Mouse (Mus musculus): ENCODE data around the gene Sparcl1.

Sparcl1 gene

GRCm38 (mm10) chr5:104113491-104114172, at the start of gene Sparcl1:
Gene Sparcl1 (minus strand): TSS chr5:104113733.
- DNase-seq: peak; percentile 67

- peak; percentile 74 for DNase-seq
These were observed 47.9 kb upstream of the Sparcl1 start for GRCm38 (mm10) chr5:104161390-104161789.

- DNase-seq: no peak
These were observed 47.0 kb upstream of the Sparcl1 start for GRCm38 (mm10) chr5:104160581-104160980.

- DNase-seq: peak; percentile 19
These were observed 45.0 kb upstream of the Sparcl1 start for GRCm38 (mm10) chr5:104158332-104159052.

- DNase-seq: no peak
These were observed 44.2 kb upstream of the Sparcl1 start for GRCm38 (mm10) chr5:104157701-104158100.

GRCm38 (mm10) chr5:104150196-104150595, 36.7 kb upstream of the Sparcl1 start:
- no peak for DNase-seq

- DNase-seq: peak; percentile 30
These were observed 35.8 kb upstream of the Sparcl1 start for GRCm38 (mm10) chr5:104149349-104149748.

- no peak for DNase-seq
These were observed 30.5 kb upstream of the Sparcl1 start for GRCm38 (mm10) chr5:104144057-104144456.

- DNase-seq: no peak
These were observed 27.5 kb upstream of the Sparcl1 start for GRCm38 (mm10) chr5:104141067-104141466.

GRCm38 (mm10) chr5:104137920-104138541, 24.5 kb upstream of the Sparcl1 start:
- DNase-seq: no peak

- no peak for DNase-seq
These were observed 20.2 kb upstream of the Sparcl1 start for GRCm38 (mm10) chr5:104133752-104134151.

- peak; percentile 76 for DNase-seq
These were observed 18.0 kb upstream of the Sparcl1 start for GRCm38 (mm10) chr5:104131544-104131943.

- no peak for DNase-seq
These were observed 17.4 kb upstream of the Sparcl1 start for GRCm38 (mm10) chr5:104130891-104131290.

- DNase-seq: peak; percentile 54
These were observed 14.9 kb upstream of the Sparcl1 start for GRCm38 (mm10) chr5:104128281-104129031.

- DNase-seq: no peak
These were observed 13.8 kb upstream of the Sparcl1 start for GRCm38 (mm10) chr5:104127351-104127750.

- no peak for DNase-seq
These were observed 13.2 kb upstream of the Sparcl1 start for GRCm38 (mm10) chr5:104126561-104127320.

GRCm38 (mm10) chr5:104124016-104124658, 10.6 kb upstream of the Sparcl1 start:
- peak; percentile 42 for DNase-seq

GRCm38 (mm10) chr5:104115890-104116289, 2.4 kb upstream of the Sparcl1 start:
- DNase-seq: peak; percentile 86

GRCm38 (mm10) chr5:104115118-104115517, 1.6 kb upstream of the Sparcl1 start:
- peak; percentile 91 for DNase-seq

GRCm38 (mm10) chr5:104112511-104112910, 1.0 kb downstream of the Sparcl1 start:
- no peak for DNase-seq

- DNase-seq: peak; percentile 68
These were observed 1.5 kb downstream of the Sparcl1 start for GRCm38 (mm10) chr5:104112016-104112415.

Data from lung, postnatal 10 days (tissue).